ENCODE assay signal across 8 mouse cellular contexts in the genomic region with DNA sequence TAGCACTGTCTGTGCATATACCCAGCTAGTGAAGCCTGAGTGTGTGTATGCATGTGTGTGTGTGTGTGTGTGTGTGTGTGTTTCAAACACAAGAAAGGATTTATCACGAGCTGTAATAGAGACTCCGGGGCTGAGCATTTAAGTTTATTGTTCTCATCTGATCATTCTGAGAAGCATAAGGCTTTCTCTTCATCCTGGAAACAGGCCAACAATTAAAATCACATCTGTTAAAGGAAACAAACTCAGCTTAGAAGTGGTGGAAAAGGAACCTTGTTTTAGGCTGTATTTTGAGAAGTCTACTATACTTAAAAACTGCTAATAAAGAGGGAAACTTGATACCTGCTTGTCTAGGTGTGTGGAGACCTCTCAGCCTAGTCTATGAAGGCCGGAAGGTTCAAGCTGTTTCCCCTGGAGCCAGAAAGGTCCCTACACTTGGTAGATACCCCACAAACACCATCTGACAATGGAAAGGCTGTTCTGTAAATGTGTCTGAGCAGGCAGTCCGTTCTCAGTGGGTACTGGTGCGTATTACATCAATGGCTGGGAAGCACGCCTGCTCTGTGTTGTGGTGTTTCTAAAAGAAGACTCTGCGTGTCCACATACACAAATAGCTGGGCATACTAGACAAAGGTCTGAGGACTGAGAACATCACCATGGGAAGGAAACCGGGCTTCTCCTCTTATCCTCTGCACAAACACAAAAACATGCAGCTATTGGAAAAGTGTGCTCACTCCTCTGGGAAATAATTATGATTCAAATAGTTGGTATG.
DNase-seq lines count a peak whose midpoint lies in the region; ATAC-seq and TF ChIP-seq lines count a peak whose summit lies in the region.

No protein-coding gene starts in this region.

- H3K27ac ChIP-seq in forebrain, embryonic 15.5 days (replicated peaks): peak overlapping the region; percentile 42
- H3K27ac ChIP-seq in intestine, embryonic 15.5 days: peak overlapping the region; percentile 78

- ATAC-seq in forebrain, embryonic 15.5 days (replicated peaks): peak; percentile 74
- peak; percentile 70 for ATAC-seq in intestine, embryonic 15.5 days
- no peak for ATAC-seq in activated CD4-positive, CD25-positive, alpha-beta regulatory T cell, adult 4 months

- H3K9me3 ChIP-seq in forebrain, embryonic 15.5 days: no peaks in the 10 kb centered on the region
- H3K9me3 ChIP-seq in intestine, embryonic 15.5 days: no peaks in the 10 kb centered on the region

- no peak overlapping the region for H3K4me2 ChIP-seq in forebrain, embryonic 15.5 days (replicated peaks)
- H3K4me2 ChIP-seq in intestine, embryonic 15.5 days (replicated peaks): no peak overlapping the region

- intact Hi-C loops in left cerebral cortex, postnatal 10 days (cut with DNase I): no loop called here

- no peaks in the 10 kb centered on the region for H3K79me2 ChIP-seq in C2C12 (ENCODE audit: control insufficient read depth, insufficient read depth)

- no peaks in the 10 kb centered on the region for H3K27me3 ChIP-seq in C2C12 (ENCODE audit: control insufficient read depth, insufficient read depth, insufficient read length)
- H3K27me3 ChIP-seq in forebrain, embryonic 15.5 days: no peaks in the 10 kb centered on the region
- no peaks in the 10 kb centered on the region for H3K27me3 ChIP-seq in intestine, embryonic 15.5 days (replicated peaks)

- WGBS in forebrain, embryonic 15.5 days: 33% methylated on average over 8 of the region's 8 CpGs
- 34% methylated on average over 8 of the region's 8 CpGs for WGBS in intestine, embryonic 15.5 days

- H3K4me3 ChIP-seq in C2C12 (ENCODE audit: insufficient read depth, poor library complexity, severe bottlenecking): no peak overlapping the region
- no peak overlapping the region for H3K4me3 ChIP-seq in forebrain, embryonic 15.5 days
- no peak overlapping the region for H3K4me3 ChIP-seq in intestine, embryonic 15.5 days (replicated peaks)

- no peaks in the 10 kb centered on the region for H3K79me3 ChIP-seq in C2C12 (ENCODE audit: low read depth)

- H3K36me3 ChIP-seq in C2C12 (ENCODE audit: control insufficient read depth, insufficient read depth): no peaks in the 10 kb centered on the region
- no peaks in the 10 kb centered on the region for H3K36me3 ChIP-seq in forebrain, embryonic 15.5 days
- no peaks in the 10 kb centered on the region for H3K36me3 ChIP-seq in intestine, embryonic 15.5 days

- TF ChIP-seq CTCF in C2C12 (IDR thresholded peaks at IDR 0.05; ENCODE audit: control insufficient read depth, insufficient read depth, insufficient read length): no peak

- H3K4me1 ChIP-seq in forebrain, embryonic 15.5 days: peaks cover 18% of the 10 kb centered on the region
- peaks cover 15% of the 10 kb centered on the region for H3K4me1 ChIP-seq in intestine, embryonic 15.5 days (replicated peaks)

- peak; percentile 44 for DNase-seq in embryo, embryonic 10.5 days (ENCODE audit: low spot score)
- no peak for DNase-seq in embryo, embryonic 9.5 days (ENCODE audit: extremely low spot score)
- DNase-seq in spleen, postnatal 14 days (ENCODE audit: low spot score in 2 of 2): no peak
- no peak for DNase-seq in left cerebral cortex, postnatal 10 days (ENCODE audit: extremely low spot score in 1 of 2, low spot score in 2 of 2)

- no peak overlapping the region for H3K9ac ChIP-seq in forebrain, embryonic 15.5 days (replicated peaks)
- H3K9ac ChIP-seq in intestine, embryonic 15.5 days: no peak overlapping the region

- H3ac ChIP-seq in C2C12 (ENCODE audit: control insufficient read depth, insufficient read length, low read depth): peak overlapping the region; percentile 18

TF ChIP-seq in C2C12, 6 proteins besides CTCF, POLR2A, EP300 and RAD21:
- TF ChIP-seq MAX (IDR thresholded peaks at IDR 0.05) (no peak), FOSL1 (IDR thresholded peaks at IDR 0.05; ENCODE audit: insufficient read depth, low read length, poor library complexity, severe bottlenecking) (no peak), CEBPB (IDR thresholded peaks at IDR 0.05; ENCODE audit: low read depth) (no peak), MYOG (IDR thresholded peaks at IDR 0.05; ENCODE audit: control insufficient read depth, extremely low read depth, insufficient read length) (no peak), USF1 (IDR thresholded peaks at IDR 0.05; ENCODE audit: low read depth) (no peak), MYOD1 (IDR thresholded peaks at IDR 0.05; ENCODE audit: control insufficient read depth, insufficient read length, low read depth) (no peak)
